Mouse (Mus musculus): ENCODE measurements around the gene RPS10-NUDT3. TPM values are rescaled to one million over a fixed set of nuclear protein-coding genes. Genes with fewer than 3 reads are reported as not detected.
A peak's percentile ranks its signal among the peaks of the same experiment; 100 is the strongest.

Gene RPS10-NUDT3
- total RNA-seq, 2 experiments from 2014 or later, result not detected

DNA sequence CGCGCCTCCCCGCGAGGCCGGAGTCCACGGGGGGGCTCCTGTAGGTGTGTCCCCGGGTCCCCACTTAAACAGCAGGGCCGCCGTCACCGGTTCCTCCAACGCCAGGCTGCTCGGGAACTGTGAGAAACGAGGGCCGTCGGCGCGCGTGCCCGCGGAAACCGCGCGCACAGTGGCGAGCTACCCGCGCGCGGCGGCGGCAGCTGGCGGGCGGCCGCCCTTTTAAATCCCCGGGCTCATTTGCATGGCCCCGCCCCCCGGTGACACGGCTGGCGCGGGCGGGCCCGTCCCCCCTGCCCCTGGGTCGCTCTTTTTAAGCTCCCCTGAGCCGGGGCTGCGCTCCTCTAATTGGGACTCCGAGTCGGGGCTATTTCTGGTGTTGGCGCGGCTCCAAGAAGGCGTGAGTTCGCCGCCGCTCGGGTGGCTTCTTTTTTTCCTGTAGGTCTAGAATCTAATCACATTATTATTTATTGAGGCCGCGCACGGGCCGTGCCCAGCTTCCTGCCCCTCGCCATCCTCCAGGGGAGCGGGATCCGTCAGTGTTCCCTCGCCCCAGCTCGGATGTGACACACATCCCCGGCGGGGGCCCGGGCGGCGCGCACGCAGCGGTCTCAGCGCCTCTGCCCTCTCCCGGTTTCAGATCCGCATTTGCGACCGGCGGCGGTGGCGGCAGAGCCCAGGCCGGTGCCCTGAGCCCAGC lies 78.6 kb downstream of the RPS10-NUDT3 start, which contains the start of gene Hmga1:
TSS of gene Hmga1 (plus strand) at position 183 of the 697 bp plus-strand sequence.
- ATAC-seq (replicated peaks; ENCODE audit: poor library complexity, severe bottlenecking), result peak; percentile 18

DNA sequence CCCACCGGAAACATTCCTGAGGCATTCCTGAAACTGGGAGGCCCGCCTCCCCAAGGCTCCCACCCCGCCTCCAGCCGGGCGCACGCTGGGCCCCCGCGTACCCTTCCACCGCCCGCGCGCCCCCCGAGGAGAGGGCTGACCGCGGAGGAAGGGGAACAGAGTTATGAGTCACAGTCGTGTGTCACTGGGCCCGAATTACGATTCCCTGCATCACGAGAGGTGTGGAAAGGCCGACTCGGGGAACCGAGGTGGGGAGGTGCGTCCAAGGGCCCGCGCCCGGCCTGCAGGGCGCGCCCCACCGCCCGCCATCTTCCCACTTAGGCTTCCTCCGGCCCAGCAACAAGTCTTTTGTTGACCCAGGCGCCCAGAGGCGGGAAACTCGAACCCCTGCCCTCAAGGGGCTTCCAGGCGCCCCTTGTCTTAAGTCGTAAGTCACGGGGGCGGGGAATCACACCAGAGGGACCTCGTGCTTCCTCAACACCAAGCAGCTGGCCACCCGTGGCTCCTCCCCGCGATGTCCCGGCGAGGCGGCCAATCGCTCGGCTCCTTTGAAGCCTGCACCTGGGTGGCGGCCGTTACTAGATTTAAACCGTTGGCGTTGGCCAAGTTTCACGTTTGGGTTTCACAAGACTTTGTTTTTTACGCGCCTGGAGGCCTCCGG lies 79.4 kb downstream of the RPS10-NUDT3 start:
- peak; percentile 39 for ATAC-seq (replicated peaks; ENCODE audit: poor library complexity, severe bottlenecking)

DNA sequence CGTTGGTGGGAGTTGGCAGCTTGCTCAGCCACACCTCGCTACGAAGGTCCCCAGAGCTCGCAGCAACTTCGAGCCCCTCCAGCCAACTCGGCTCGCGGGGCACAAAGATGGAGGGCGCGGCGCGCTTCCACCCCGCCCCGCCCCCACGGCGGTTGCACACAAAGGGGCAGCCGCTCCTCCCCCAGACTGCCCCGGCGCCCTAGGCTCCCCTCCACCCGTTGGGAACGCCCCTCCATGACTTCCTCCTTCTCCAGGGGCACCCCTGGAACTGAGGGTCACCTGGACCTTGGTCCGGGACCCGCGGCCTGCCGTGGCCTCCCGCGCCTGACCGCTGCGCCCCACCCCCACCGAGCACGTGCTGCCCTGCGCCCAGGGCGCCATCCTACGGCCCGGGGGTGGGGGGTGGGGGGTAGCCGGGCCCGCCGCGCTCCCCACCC lies 79.9 kb downstream of the RPS10-NUDT3 start:
- peak; percentile 31 for ATAC-seq (replicated peaks; ENCODE audit: poor library complexity, severe bottlenecking)

DNA sequence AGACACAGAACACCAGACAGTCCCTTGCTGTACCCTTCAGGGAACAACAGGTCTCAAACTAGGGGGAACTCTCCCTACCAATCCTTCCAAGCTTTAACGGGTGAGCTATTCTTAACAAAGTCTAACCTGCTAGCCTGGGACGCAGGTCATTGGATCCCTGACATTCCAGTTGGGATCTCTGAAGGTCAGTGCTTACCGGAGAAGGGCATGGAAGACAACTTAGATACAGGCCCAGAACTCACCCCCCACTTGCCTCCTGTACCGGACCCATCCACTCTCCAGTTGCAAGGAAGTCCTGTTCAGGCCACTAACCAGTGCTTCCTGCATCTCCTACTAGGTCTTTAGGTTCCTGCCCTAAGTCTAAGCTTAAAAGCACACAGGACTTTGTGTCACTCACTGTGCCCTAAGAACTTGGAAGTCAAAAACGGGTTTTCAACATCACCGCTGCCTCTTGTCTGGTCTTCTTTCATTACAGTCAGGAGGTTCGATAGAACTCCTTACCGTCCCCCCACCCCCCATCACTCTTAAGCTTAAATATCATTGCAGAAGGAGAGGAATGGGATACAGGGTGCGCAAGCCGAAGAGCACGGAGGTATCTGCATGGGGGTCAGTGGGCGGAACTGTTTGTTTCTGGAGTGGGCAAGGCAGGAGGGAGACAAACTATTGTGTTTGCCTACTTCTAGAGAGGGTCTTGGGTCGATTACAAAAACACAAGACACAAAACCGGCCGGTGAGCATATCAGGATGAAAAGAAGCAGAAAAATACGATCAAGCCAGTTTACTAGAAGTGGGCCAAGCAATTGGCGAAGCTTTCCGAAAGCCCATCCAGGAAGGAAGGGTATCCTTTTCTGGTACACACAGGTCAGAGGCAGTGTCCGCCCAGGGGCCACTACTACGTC lies 80.7 kb downstream of the RPS10-NUDT3 start:
- ATAC-seq (replicated peaks; ENCODE audit: poor library complexity, severe bottlenecking), result no peak

DNA sequence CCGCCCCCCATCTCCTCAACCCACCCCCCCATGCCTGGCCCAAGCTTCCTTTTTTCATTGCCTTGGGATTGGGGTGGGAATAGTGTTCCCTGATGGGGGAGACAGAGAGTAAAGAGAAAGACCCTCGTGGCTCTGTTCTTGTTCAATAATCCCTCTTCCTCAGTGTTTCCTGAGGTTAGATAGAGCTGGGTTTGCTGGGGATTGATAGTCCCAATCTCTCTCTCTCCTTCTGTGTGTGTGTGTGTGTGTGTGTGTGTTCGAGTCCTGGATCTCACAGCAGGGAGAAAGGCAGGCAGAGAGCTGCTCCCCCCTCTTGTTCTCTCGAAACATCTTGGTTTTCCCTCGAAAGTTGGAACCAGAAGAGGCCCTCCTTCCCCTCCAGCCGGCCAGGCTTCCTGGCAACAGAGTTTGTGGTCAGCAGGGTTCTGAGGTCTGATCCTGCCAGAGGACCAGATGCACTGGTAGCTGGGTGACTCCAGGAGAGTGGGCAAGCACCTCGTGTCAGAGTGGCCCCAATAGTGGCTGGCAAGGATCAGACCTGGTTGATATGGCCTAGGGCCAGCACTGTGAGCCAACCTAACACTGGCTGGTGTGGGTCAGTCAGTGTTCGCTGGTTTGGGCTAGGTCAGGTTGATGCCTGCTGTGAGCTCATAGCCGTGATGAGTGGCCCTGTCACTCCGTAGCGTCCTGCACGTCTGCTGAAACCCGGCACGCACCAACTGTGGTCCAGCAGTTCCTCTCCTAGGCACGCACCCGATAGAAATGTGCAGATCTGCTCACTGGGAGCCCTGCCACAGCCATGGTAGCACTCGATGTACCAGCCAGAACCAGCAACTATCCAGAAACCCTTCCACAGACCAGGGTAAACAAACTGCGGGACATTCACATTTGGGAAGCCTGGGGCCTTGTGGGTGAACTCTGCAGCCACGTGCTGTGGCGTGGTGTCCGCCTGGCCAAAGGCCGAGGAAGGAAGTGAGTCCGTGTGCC lies 82.5 kb downstream of the RPS10-NUDT3 start:
- ATAC-seq (replicated peaks; ENCODE audit: poor library complexity, severe bottlenecking), result peak; percentile 29

DNA sequence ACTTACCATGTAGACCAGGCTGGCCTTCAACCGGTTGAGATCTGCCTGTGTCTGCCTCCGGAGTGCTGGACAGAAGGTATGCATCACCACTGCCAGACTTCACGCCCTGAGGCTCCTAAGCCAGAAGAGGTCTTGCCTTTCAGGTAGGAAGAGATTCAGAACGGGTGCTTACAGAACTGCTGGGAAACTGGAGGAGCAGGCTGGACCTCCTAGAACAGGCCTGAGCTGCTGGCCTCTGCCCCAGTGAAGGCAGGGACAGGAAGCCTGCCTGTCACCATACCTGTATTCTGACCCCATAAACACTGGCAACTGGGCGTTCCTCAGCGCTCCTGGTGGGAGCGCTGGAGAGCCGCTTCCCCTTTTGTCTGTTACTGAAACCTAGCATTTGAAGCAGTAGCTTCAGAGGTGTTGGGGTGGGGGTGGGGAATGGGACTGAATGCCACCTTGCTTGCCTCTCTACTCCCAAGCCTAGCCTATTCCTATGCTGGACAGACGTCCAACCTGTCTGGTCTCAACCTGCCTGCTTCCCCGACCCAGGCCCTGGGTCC lies 83.6 kb downstream of the RPS10-NUDT3 start:
- no peak for ATAC-seq (replicated peaks; ENCODE audit: poor library complexity, severe bottlenecking)

DNA sequence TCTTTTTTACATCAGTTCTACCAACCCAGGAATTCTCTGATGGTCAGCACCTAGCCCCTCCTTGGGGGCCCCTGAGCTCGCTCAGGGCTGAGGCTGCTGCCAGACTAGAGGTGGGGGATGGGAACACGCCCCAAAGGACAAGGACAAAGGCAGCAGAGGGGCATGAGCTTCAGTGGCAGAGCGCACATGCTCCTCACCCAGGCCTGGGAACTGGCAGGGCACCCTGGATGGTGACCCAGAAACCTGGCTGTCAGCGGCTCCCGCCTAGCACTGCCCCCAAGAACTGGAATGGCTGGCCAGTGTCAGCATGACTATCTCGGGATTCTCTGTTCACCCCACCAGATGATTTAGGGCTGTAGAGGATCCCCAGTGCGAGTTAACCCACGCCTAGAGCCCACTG lies 85.8 kb downstream of the RPS10-NUDT3 start:
- ATAC-seq (replicated peaks; ENCODE audit: poor library complexity, severe bottlenecking), result no peak

DNA sequence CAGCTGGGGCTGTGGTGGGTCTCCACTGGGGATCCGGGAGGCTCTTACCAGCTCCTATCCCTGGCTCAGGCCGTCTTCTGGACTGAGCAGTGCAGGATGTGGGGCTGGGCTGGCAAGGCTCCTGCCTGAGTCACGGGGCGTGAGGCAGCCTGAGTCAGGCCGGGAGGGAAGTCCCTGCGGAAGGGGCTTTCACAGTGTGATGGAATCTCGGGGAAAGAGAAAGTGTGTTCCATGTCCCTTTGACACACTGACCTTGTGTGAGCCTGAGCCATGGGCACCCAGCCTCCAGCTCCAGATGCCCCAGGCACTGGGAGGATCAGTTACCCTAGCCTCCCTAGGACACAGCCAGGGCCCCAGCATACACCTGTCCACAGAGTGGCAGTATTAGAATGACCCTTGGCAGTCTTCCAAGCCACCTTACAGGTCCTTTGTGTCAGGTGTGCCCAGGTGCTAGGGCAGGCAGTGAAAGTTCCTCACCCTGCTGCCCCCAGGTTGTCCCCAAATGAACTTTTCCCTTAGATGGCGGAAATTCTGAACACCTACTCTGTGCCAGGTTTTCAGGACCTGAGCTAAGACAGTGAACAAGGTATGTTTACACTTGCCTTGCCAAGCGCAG lies 87.7 kb downstream of the RPS10-NUDT3 start:
- ATAC-seq (replicated peaks; ENCODE audit: poor library complexity, severe bottlenecking), result peak; percentile 65

DNA sequence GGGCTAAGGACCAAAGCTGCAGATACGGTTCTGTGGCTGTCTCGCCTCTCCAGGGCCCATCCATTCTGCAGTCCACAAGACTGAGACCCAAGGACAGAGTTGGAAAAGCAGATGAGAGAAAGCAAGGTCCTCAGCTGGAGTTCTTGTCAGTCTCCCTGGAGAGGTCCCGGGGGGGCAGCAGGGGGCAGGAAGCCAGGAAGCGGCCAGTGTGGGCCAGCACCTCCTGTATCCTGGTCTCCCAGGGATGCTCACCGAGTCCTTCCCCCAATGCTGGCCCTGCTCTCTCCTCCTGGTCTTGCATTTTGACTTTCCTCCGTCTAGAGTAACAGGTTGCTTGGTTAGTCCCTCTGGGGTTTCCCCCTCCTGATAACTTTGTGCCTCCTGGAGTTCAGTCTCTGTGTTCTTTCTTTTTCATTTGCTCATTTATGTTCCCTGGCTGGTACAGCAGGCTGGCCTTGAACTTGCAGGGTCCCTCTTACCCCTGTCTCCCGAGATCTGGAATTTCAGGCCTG lies 88.4 kb downstream of the RPS10-NUDT3 start:
- no peak for ATAC-seq (replicated peaks; ENCODE audit: poor library complexity, severe bottlenecking)

DNA sequence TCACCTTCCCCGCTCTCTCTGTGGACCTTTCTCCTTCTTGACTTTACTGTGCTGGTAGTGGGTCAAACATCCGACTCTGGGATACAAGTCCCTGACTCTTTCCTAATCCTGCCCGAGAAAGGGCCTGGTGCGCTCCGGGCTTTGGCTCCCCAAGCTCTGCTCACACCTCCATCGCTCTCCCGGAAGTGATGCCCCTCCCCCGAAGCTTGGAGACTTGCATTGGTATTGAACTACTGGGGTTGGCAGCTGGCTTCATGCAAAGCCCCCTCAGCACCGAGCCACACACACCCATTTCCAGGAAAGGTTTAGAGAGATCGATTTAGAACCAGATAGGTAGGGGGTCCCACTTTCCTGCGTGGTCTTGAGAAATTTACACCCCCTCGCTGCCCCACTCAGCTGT lies 89.0 kb downstream of the RPS10-NUDT3 start:
- no peak for ATAC-seq (replicated peaks; ENCODE audit: poor library complexity, severe bottlenecking)

DNA sequence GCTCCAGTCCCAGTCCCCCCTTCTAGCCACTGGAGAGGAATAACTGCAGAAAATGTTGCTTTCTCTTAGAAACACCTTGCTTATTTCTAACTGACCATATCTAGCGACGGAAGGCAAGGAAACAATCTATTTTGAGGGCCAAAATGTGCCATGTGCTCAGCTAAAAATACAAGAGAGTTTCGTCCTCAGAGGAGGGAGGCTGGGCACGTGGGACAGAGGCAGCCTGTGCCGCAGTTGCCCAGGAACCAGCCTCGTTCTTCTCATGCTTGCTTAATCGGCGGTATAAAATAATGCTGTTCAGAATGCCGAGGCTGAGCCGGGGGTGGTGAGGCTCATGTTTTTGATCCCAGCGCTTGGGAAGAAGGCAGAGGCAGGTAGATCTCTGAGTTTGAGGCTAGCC lies 90.5 kb downstream of the RPS10-NUDT3 start:
- no peak for ATAC-seq (replicated peaks; ENCODE audit: poor library complexity, severe bottlenecking)

DNA sequence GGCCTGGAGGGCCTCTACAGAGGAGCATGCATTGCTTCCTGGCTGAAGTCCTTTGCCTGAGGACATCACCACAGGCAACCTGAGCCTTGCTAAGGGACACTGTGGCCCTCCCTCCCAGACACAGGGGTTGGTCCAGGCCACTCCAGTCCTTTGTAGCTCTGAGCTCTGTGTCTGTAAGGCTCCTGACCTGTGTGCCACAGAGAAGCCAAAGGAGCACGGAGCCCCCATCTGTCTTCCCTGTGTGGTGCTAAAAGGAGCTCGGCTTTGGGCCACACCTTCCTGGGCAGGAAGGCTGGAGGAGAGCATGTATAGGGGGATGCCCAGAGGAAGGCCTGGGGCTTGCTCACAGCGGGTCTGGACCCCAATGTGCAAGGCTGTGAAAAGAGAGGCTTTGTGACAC lies 93.0 kb downstream of the RPS10-NUDT3 start:
- ATAC-seq (replicated peaks; ENCODE audit: poor library complexity, severe bottlenecking), result no peak

DNA sequence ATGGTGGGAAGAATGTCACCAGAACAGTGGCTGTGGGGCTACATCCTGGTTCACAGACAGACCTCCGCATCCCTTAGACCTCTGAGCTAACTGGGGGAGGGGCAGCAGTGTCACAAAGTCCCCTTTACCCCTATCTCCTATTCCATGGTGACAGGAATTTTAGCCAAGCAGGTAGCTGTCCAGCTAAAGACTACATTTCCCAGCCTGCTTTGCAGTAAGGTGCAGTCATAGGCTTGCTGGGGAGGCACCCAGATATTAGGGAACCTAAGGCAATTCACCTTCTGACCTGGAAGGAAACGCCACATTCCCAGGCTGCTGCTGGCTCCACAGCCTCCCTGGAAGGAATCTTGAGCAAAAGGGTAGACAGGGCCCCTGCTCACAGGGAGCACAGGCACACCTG lies 93.8 kb downstream of the RPS10-NUDT3 start:
- ATAC-seq (replicated peaks; ENCODE audit: poor library complexity, severe bottlenecking), result no peak

DNA sequence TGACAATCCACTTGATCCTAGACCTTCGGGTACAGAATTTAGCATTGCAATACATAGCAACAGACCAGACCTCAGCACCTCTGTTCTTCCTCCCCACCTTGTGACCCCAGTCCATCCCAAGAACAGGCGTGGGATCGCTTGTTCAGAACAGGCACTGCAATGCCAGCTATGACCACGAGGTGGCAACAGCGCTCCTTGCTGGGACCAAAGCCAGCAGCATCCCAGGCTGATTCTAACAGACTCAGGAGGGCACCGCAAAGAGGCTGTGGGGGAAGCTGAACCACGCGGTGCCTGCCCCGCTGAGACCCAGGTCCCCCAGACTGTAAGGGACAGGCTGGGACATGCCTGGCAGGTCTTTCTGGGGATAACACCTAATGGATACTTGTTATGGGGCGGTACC lies 100.3 kb downstream of the RPS10-NUDT3 start:
- ATAC-seq (replicated peaks; ENCODE audit: poor library complexity, severe bottlenecking), result peak; percentile 97

DNA sequence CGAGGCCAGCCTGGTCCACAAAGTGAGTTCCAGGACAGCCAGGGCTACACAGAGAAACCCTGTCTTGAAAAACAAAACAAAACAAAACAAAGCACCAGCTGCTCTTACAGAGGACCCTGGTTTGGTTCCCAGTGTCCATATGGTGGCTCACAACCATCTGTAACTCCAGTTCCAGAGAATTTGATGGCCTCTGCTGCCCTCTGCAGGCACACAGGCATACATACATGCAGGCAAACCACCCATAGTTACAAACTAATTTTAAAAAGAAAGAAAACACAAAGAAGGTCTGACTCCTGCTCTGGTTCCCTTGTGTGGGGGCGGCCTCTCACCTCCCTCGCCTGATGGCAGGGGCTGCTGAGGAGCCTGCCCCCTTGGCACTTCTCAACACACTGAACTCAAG lies 101.7 kb downstream of the RPS10-NUDT3 start:
- ATAC-seq (replicated peaks; ENCODE audit: poor library complexity, severe bottlenecking), result no peak

DNA sequence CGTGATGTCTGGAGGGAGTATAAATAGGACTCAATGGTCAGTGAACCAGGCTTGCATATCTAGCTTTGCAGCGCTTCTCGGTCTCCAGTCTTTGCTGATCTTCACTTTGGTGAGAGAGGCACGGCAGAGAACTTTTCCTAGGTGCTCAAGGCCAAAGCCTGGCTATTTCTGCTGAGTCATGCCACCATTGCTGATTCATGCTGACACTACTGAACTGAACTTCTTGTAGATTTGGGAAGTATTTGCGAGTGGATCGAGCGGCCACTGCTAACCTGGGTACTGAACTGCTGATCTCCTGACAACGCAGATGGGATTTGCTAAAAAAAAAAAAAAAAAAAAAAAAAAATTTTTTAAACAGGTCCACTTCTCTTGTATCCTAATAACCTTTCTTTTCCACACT lies 102.9 kb downstream of the RPS10-NUDT3 start:
- ATAC-seq (replicated peaks; ENCODE audit: poor library complexity, severe bottlenecking), result no peak

All from granulocyte monocyte progenitor cell, adult 5-6 weeks (primary cell).